Mouse (Mus musculus): ENCODE results near the gene Kalrn. TPM values are rescaled to one million over a fixed set of nuclear protein-coding genes. Genes with fewer than 3 reads are reported as not detected.
A peak's percentile ranks its signal among the peaks of the same experiment; 100 is the strongest.

Gene Kalrn
- total RNA-seq, 2 experiments from 2014 or later = 448 to 531 TPM

DNA sequence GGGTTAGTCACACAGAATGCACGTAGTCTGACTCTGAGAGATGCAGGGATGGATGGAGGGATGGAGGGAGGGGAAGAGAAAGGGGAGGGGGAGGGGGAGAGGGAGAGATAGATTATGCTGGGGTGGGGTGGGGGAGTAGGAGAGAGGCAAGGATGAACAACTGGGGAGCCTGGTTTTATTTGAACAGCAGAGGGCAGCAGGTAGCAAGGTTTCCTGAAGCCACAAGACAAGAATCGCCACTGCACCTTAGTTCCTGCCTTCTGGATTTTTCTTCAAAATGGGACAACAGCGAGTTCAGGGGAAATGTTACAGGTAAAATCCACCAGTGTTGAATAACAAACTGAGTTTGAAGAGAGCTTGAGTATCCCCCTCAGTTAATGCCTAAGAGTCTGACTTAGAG is 573.9 kb downstream of the Kalrn start:
- DNase-seq (ENCODE audit: low spot score in 2 of 2) = peak; percentile 51 to 61

DNA sequence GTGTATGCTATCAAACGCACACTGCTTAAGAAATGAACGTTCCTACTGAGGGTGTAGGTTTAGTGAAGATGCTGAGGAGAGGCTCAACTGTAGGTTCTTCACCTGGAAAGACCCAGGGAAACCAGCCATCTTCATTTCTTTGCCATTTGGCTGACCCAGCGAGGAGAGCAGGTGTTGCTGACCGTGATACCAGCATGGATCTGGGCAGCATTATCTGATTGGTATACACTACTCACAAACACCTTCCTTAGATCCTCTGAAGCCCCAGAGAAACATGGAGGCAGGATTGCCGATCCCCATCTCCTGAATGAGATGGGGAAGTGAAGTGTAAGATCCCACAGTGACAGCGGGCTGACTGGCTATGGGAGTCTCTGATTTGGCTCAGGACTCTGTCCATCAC is 575.3 kb downstream of the Kalrn start:
- DNase-seq (ENCODE audit: low spot score in 2 of 2) = no peak

GRCm38 (mm10) chr16:33996030-33996429 is 577.3 kb downstream of the Kalrn start:
- peak; percentile 55 to 67 for DNase-seq (ENCODE audit: low spot score in 2 of 2)

- no peak for DNase-seq (ENCODE audit: low spot score in 2 of 2)
Observed at GRCm38 (mm10) chr16:33995496-33995895, 577.8 kb downstream of the Kalrn start.

GRCm38 (mm10) chr16:33994321-33994720 is 579.0 kb downstream of the Kalrn start:
- DNase-seq (ENCODE audit: low spot score in 2 of 2) = no peak

DNA sequence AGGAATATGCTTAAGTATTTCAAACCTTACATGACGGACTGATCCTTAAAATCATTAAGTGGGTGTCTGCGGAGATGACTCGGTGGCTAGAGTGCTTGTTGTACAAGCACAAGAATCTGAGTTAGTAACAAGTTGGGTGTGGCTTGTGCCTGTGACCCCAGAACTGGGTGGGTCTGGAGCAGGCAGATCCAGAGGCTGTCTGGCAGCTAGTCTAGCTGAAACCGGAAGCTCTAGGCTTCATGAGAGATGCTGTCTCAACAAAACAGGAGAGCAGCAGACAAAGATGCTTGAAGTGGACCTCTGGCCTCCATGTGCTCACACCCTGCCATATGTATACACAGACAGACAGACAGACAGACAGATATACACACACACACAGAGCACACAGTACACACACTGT is 582.6 kb downstream of the Kalrn start:
- DNase-seq (ENCODE audit: low spot score in 2 of 2) = no peak

GRCm38 (mm10) chr16:33989106-33989505 is 584.2 kb downstream of the Kalrn start:
- DNase-seq (ENCODE audit: low spot score in 2 of 2) = no peak

- DNase-seq (ENCODE audit: low spot score in 2 of 2) = peak; percentile 47 to 58
Observed at GRCm38 (mm10) chr16:33988358-33989012, 584.8 kb downstream of the Kalrn start.

DNA sequence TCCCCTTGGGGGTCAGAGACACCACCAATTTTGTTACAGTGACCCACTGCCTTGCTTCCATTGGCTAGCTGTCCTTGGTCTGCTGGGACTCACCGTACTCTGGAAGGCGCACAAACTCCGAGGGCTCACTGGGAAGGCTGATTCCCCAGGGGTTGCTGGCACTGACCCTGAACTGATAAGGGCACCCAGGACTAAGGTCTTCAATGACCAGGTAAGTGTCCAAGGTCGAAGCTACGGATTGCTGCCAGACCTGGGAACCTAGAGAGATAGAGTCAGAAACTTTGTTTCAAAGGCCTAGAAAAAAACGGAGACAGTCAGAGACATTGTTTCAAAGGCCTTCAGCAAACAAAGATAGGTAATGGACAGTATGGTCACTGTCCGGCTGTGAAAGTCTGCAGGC is 586.3 kb downstream of the Kalrn start:
- DNase-seq (ENCODE audit: low spot score in 2 of 2) = no peak

GRCm38 (mm10) chr16:33985372-33985771 is 588.0 kb downstream of the Kalrn start:
- no peak for DNase-seq (ENCODE audit: low spot score in 2 of 2)

- DNase-seq (ENCODE audit: low spot score in 2 of 2) = no peak
Observed at GRCm38 (mm10) chr16:33983712-33984111, 589.6 kb downstream of the Kalrn start.

GRCm38 (mm10) chr16:33979855-33980254 is 593.5 kb downstream of the Kalrn start:
- no peak for DNase-seq (ENCODE audit: low spot score in 2 of 2)

- DNase-seq (ENCODE audit: low spot score in 2 of 2) = no peak
Observed at GRCm38 (mm10) chr16:33967283-33967640, 606.1 kb downstream of the Kalrn start.

GRCm38 (mm10) chr16:33966538-33967282 is 606.6 kb downstream of the Kalrn start, which contains the start of gene Umps:
TSS of gene Umps (minus strand) at chr16:33967038.
- peak; percentile 72 to 82 for DNase-seq (ENCODE audit: low spot score in 2 of 2)

GRCm38 (mm10) chr16:33965878-33966537 is 607.3 kb downstream of the Kalrn start:
- peak in 1 of 2 experiments; percentile 19 for DNase-seq (ENCODE audit: low spot score in 2 of 2)

- no peak for DNase-seq (ENCODE audit: low spot score in 2 of 2)
Observed at GRCm38 (mm10) chr16:33963509-33963908, 609.8 kb downstream of the Kalrn start.

DNA sequence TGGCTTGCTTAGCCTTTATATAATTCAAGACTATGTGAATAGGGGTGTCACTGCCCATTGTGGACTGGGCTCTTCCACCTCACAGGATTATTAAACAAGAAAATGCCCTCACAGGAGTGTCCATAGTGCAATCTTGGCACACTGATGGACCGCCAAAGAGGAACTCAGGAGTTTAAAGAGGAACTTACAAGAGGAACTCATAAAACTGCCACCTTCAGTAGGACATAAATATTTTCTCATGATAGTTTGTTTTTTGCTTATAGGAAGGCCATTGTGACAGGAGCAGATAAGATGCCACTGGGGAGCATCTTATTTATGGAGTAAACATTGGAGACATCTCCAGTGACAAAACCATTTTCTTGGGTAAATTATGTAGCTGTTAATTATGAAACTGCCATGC is 618.5 kb downstream of the Kalrn start:
- no peak for DNase-seq (ENCODE audit: low spot score in 2 of 2)

- no peak for DNase-seq (ENCODE audit: low spot score in 2 of 2)
Observed at GRCm38 (mm10) chr16:33953008-33953407, 620.3 kb downstream of the Kalrn start.

DNA sequence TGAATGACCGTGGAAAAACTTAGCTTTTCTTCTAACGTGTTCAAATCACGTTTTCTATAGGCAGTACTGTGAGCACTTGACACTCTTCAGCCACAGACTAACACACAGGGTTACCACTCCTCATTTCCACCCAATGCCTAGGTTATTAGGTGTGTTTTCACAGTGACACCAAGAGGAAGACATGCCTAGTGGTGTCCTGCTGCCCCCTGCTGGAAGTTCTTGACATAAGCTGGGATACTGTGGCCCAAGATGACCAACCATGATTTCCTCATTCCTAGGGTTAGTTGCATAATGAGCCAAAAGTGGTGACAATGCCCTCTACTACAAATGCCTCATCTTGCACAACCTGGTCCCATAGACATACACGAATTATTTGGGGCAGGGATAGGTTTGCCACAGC is 622.5 kb downstream of the Kalrn start:
- DNase-seq (ENCODE audit: low spot score in 2 of 2) = peak; percentile 75 to 86

GRCm38 (mm10) chr16:33950386-33950785 is 622.9 kb downstream of the Kalrn start:
- DNase-seq (ENCODE audit: low spot score in 2 of 2) = no peak

- DNase-seq (ENCODE audit: low spot score in 2 of 2) = no peak
Observed at GRCm38 (mm10) chr16:33947664-33948571, 625.4 kb downstream of the Kalrn start.
